Mouse (Mus musculus) liver (tissue): ENCODE measurements at regions not wholly inside any gene's neighbourhood (a gene's known extent, or its start where the extent isn't known, plus 50 kb on each side); places are given as distances from the start of the nearest gene placed in this dataset.

Source experiments
- DNase-seq: peaks from one replicate; pipeline ENCODE4 v3.0.0-alpha.2; 2020; ENCODE audit warnings: mixed read lengths

- DNase-seq = no peak
These were observed 381.3 kb downstream of the Nup35 start for GRCm38 (mm10) chr2:80998296-80998695.

- no peak for DNase-seq
These were observed 390.0 kb downstream of the Nup35 start for GRCm38 (mm10) chr2:81007071-81007470.

- no peak for DNase-seq
These were observed 406.6 kb downstream of the Nup35 start for GRCm38 (mm10) chr2:81023620-81024019.
